Mouse (Mus musculus) fibroblast of lung, adult 2 months (primary cell): ENCODE data around the gene Slc6a20b.
"Not testable (repeated sequence)": the region's sequence is repeated elsewhere in the genome, so short reads cannot be mapped to it uniquely, and the experiment has no call there.

ENCODE experiments used
- DNase-seq: peaks from one replicate; pipeline ENCODE4 v3.0.0-alpha.2; 2011; ENCODE audit warnings: low read depth

The Slc6a20b gene

DNA sequence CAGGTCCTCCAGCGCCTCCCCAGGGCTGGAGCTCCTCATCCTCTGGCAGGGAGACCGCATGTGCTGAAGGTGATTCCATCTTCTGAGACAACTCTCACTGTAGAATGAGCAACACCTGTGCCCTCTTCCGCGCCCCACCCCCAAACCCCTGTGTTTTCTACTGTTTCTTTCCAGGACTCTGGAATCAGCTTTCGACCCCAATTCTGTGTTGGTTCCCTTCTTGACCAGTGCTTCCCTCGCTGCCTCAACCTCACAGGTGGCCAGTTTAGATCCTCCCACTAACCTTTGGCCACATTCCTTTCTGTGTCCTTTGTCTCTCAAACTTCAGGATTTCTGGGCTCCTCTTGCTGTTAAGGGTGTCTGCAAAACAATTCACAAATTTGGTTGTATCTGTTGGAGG lies at the start of gene Slc6a20b:
Gene Slc6a20b, minus strand, starts transcription at position 285 of the 400 bp plus-strand sequence.
- DNase-seq: no peak

GRCm38 (mm10) chr9:123679198-123679597 lies 46.8 kb upstream of the Slc6a20b start:
- DNase-seq: no peak

- no peak for DNase-seq
These were observed 46.2 kb upstream of the Slc6a20b start, which contains the start of the genes Ccr9 and Slc6a20a for GRCm38 (mm10) chr9:123678327-123679105. Gene Ccr9 (plus strand): TSS chr9:123678439. Gene Slc6a20a (minus strand): TSS chr9:123678885.

GRCm38 (mm10) chr9:123665645-123666044 lies 33.3 kb upstream of the Slc6a20b start:
- DNase-seq: no peak

- not testable (repeated sequence) for DNase-seq
These were observed 27.8 kb upstream of the Slc6a20b start for GRCm38 (mm10) chr9:123659986-123660676.

DNA sequence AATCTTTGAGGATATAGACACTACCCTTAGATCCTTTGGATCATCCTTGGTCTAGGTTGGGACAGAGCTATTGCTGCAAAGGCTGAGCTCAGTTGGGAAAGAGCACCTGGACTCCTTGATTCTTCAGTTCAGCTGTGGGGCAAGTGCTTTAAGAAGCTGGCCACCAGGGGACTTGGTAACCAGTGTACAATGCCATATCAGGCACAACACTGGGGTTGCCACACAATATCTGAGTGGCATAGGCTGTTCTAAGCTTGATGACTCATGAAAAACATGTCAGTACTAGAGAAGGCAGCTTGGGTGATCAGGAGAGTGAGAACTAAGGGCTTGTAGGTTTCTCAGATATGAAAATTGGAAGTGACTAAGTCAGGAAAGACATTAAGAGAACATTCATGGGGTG lies 26.6 kb upstream of the Slc6a20b start:
- DNase-seq: peak; percentile 23

DNA sequence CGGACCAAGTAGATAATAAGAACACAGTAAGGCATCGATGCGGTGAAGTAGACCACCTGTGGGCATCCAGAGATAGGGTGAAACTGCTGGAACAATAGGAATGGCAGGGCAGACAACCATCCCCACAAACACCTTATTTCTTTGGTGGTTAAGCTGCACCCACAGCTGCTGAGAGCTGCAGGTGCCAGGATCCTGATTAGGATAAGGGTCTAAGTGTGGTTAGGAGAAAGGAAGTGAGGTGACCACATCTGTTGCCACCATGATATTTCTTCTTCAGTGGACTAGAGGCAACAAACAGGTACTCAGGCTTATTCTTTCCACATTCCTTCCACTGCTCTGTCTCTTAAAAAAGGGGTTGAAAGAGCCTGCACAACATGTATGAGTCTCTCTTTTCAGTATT lies 25.1 kb upstream of the Slc6a20b start:
- no peak for DNase-seq

- no peak for DNase-seq
These were observed 19.0 kb upstream of the Slc6a20b start for GRCm38 (mm10) chr9:123651369-123651768.

- no peak for DNase-seq
These were observed 17.6 kb upstream of the Slc6a20b start for GRCm38 (mm10) chr9:123649785-123650511.

GRCm38 (mm10) chr9:123640106-123640505 lies 7.7 kb upstream of the Slc6a20b start:
- no peak for DNase-seq

DNA sequence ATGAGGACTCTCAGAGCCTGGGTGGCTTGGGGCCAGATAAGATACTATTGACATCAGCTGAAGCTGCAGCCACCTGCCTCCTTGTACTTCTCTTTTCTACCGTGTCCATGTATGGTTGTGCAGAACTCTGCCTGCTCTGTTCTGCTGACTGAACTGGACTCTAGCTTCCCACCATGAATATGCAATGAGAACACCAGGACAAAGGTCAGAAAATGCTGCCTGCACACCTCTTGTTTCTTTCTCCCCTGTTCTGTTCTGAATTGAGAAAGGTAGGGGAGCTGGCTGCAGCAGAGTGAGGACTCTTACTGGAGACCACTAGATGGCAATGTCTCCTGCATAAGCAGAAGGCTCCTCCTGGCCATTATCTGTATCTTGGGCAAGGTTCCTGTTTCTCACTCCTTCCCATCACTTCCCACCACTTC lies 6.3 kb upstream of the Slc6a20b start:
- peak; percentile 6 for DNase-seq

- no peak for DNase-seq
These were observed 5.9 kb upstream of the Slc6a20b start for GRCm38 (mm10) chr9:123638231-123638630.

- DNase-seq: no peak
These were observed 4.4 kb upstream of the Slc6a20b start for GRCm38 (mm10) chr9:123636771-123637170.

GRCm38 (mm10) chr9:123632993-123633392 lies 628 bp upstream of the Slc6a20b start:
- DNase-seq: no peak

GRCm38 (mm10) chr9:123631666-123632065 lies 699 bp downstream of the Slc6a20b start:
- DNase-seq: no peak

DNA sequence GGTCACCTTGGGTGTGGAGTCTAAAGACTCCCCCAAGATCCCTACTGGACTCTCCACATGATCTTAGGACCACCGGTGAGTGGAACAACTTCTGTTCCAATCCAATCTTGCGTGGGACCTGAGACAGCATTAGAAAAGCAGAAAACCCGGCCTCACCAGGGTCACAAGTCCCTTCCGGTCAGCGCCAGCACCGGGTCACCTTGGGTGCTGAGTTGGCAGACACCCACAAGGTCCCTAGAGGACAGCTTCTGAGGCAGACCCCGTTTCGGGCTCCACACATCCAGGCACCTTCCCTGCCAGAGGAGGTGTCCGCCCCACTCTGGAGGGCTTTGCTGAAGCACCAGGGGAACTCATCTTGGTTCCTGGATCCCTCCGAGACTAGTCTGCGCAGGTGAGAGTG lies 6.5 kb downstream of the Slc6a20b start:
- DNase-seq: no peak

- DNase-seq: no peak
These were observed 7.6 kb downstream of the Slc6a20b start for GRCm38 (mm10) chr9:123624741-123625140.

DNA sequence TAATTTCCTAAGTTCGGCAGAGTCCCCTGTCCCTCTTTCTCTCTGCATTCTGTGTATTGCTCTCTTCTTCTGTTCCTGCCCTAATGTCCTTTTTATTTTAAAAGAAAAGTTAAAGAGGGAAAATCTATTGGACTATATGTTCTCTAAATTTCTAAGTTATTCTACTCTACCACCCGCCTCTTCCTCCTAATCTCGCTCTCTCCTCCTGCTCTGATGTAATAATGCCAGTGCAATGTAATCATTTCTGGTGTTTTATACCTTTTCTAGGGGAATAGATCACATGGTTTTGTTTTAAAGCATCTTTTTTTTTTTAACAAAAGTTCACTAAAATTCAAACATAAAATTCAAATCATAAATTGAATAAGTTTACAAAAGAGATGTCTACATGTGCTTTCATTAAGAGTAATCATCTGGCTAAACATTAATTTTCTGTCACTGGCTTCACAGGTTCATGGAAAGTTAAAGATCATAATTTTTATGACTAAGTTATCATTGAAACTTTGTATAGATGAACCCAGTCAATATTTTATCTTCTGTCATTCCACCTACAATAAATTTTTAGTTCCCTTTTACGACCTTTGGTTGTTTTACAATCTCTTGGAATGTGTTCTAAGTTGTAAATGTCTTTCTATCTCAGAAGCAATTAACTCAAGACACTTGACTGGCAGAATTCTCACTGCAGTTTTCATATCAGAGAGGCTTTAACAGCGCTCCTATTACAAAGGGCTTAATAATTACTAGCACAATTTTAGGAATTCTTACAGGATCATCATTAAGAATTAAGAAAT lies 11.9 kb downstream of the Slc6a20b start:
- no peak for DNase-seq

DNA sequence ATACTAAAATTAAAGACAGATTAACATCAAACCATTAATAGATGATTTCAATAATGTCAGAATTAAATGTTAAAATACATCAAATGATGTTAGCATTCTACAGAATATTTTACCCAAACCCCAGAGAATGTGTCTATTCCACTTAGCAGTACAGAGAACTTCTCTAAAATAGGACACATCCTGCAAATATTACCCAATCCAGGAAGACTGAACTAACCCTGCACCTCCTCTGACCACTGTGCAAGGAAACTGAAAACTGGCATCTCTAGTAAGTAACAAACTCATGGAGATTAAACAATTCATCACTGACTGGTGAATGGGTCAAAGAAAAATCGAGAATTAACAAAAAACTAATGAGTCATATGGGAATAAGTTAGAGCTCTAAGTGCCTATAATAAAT lies 30.8 kb downstream of the Slc6a20b start:
- no peak for DNase-seq

DNA sequence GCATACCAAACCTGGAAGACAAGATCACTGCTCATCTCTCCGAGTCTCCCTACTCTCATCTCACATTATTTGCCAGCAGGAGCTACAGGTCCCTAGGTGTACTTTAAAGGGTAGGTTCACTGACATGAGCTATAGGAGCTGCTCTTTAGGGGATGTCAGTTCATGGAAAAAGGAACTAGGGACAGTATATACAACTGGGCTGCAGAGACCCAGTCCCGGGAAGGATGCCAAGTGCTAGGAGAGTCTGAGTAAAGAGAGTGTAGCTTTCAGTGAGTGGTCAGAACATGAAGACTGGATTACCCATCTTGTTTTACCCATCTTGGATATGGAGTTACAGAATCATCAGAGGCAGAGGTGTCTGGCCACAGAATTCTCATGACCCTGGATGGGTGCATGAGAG lies 35.0 kb downstream of the Slc6a20b start:
- DNase-seq: no peak

- DNase-seq: no peak
These were observed 35.5 kb downstream of the Slc6a20b start for GRCm38 (mm10) chr9:123596910-123597309.

- no peak for DNase-seq
These were observed 37.2 kb downstream of the Slc6a20b start for GRCm38 (mm10) chr9:123595194-123595593.
